Mouse (Mus musculus) hindbrain, embryonic 15.5 days (tissue): Measurements from ENCODE around the gene Tas2r138. TPM values are rescaled to one million over a fixed set of nuclear protein-coding genes. Genes with fewer than 3 reads are reported as not detected.
"Not testable (repeated sequence)": the region's sequence is repeated elsewhere in the genome, so short reads cannot be mapped to it uniquely, and the experiment has no call there.

Source experiments
- ATAC-seq: fragments of 200-750 bp; cut with Nextera tagmentation; 2 replicates; pipeline ENCODE4 v1.8.0; 2017; ENCODE audit warnings: low read depth, moderate number of reproducible peaks, moderate TSS enrichment; ENCODE audit not compliant: low FRiP score
- H3K27ac ChIP-seq: fragments of 300-500 bp; sonication (generic); replicated peaks from 2 replicates; pipeline ENCODE4 v1.5.1; 2015; ENCODE audit warnings: mild to moderate bottlenecking, inconsistent platforms
- H3K27me3 ChIP-seq: fragments of 300-500 bp; sonication (generic); 2 replicates; pipeline ENCODE4 v1.6.1; 2015; ENCODE audit warnings: control low read depth, inconsistent platforms
- H3K36me3 ChIP-seq: fragments of 300-500 bp; sonication (generic); 2 replicates; pipeline ENCODE4 v1.6.1; 2015; ENCODE audit warnings: control low read depth, inconsistent platforms
- H3K4me1 ChIP-seq: fragments of 300-500 bp; sonication (generic); replicated peaks from 2 replicates; pipeline ENCODE4 v1.6.1; 2015; ENCODE audit warnings: control low read depth, inconsistent platforms
- H3K4me2 ChIP-seq: fragments of 300-500 bp; sonication (generic); 2 replicates; pipeline ENCODE4 v1.6.1; 2015; ENCODE audit warnings: moderate library complexity, mild to moderate bottlenecking, inconsistent platforms
- H3K4me3 ChIP-seq: fragments of 300-500 bp; sonication (generic); 2 replicates; pipeline ENCODE4 v1.5.1; 2015; ENCODE audit warnings: mild to moderate bottlenecking, inconsistent platforms
- H3K9ac ChIP-seq: fragments of 300-500 bp; sonication (generic); 2 replicates; pipeline ENCODE4 v1.6.1; 2015; ENCODE audit warnings: inconsistent platforms
- H3K9me3 ChIP-seq: fragments of 300-500 bp; sonication (generic); 2 replicates; pipeline ENCODE4 v1.6.1; 2016; ENCODE audit warnings: control low read depth, inconsistent platforms
- WGBS: fragments of 180-500 bp; shearing (Covaris S2); methylation state at CpG from one replicate; pipeline ENCODE4 v1.1.7; 2015; 5-methylcytosine and 5-hydroxymethylcytosine counted together
- polyA plus RNA-seq: library from polyadenylated mRNA; unstranded; fragments of >200 nt; fragmentation: Nextera tagmentation; extraction: Ambion mirVana; gene quantifications from 2 replicates; pipeline ENCODE4 v1.2.1, GENCODE M21; 2015

Tas2r138 gene
- polyA plus RNA-seq, 1 experiment from 2014 or later = not detected

DNA sequence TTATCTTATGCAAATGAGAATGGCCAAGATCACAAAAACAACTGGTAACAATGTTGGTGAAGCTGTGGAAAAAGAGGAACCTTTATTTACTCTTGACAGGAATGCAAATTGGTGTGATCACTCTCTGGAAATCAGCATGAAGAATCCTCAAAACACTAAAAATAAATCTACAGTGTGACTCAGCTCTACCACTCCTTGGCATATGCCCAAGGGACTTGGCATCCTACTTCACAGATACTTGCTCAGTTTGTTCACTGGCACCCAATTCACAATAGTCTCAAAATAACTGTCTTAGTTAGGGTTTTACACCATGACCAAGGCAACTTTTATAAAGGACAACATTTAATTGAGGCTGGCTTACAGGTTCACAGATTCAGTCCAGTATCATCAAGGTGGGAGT, 5.7 kb downstream of the Tas2r138 start:
- no peaks in the 10 kb centered on the region for H3K27me3 ChIP-seq
- no peaks in the 10 kb centered on the region for H3K36me3 ChIP-seq
- H3K9me3 ChIP-seq = no peaks in the 10 kb centered on the region
- no peak overlapping the region for H3K9ac ChIP-seq
- H3K27ac ChIP-seq = no peak overlapping the region
- no peak overlapping the region for H3K4me2 ChIP-seq
- ATAC-seq = no peak
- no peak overlapping the region for H3K4me3 ChIP-seq
- H3K4me1 ChIP-seq = no peaks in the 10 kb centered on the region

DNA sequence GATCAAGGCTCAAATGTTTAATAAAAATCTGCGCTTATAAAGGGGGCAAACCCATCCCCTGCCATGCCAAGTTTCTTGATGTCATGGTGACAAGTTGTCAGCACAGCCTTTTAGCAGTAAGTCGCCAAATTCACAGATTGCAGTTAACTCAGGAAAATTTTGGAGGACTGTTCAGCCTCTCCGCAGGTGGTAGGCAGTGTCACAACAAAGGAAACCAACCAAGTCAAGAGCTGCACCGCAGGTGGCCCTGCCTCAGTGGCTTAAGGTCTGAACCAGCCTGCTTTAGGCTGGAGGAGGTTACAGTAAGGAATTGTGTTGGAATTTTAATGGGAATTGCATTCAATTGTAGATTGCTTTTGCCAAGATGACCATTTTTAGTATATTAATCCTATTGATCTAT, 14.6 kb downstream of the Tas2r138 start:
- H3K27me3 ChIP-seq, H3K27ac ChIP-seq, ATAC-seq, H3K9ac ChIP-seq, H3K4me3 ChIP-seq, H3K36me3 ChIP-seq, H3K4me2 ChIP-seq, H3K9me3 ChIP-seq, H3K4me1 ChIP-seq: not testable (repeated sequence)
- WGBS = 36% methylated on average over 4 of the region's 4 CpGs

DNA sequence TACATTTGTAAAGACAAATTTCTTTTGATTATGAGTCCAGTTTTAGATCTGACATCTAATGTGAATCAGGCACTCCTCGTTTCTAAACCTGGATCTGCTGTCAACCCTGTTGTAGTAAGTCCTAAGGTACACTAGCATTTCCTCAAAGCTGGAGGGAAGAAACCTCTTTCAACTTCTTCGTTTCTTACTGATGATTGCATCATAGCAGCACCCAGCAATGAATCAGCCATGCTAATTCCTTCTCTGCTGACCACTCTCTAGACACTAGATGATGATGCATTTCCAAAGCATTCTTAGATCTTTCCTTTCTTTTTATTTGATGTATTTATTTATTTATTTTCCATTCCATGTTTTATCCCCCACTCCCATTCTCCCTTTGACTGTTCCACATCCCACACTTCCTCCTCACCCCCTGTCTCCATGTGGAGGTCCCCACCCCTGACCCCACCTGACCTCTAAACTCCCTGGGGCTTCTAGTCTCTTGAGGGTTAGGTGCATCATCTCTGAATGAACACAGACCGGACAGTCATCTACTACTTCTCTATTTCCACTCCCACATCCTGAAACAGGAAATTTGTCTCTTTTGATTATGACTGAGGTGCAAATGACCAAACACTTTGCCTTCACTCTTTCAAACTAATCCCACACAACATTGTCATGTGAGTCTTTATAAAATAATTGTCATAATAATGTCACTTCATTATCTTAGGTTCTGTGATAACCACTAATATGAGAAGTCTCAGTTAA, 18.1 kb downstream of the Tas2r138 start:
- no peaks in the 10 kb centered on the region for H3K27me3 ChIP-seq
- H3K27ac ChIP-seq = no peak overlapping the region
- H3K4me2 ChIP-seq = no peak overlapping the region
- ATAC-seq = no peak
- no peak overlapping the region for H3K9ac ChIP-seq
- no peaks in the 10 kb centered on the region for H3K9me3 ChIP-seq
- WGBS = 76% methylated on average over 3 of the region's 3 CpGs
- no peak overlapping the region for H3K4me3 ChIP-seq
- H3K36me3 ChIP-seq = no peaks in the 10 kb centered on the region
- no peaks in the 10 kb centered on the region for H3K4me1 ChIP-seq

DNA sequence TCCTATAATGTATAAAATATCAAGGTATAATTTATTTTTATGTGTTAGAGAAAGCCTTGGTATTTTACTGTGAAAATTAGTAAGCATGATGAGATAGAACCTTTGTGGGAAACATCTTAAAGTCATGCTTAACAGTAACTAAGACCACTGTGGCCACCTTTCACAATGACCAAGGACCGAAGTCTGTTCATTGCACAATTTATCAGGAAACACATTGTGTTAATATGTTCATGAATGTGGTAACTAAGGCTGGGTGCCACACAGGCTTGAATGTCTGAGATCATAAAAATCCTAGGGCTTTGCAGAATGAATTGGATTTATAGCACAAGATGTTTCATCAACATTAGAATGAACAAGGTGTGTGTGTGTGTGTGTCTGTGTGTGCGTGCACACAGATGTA, 24.8 kb downstream of the Tas2r138 start:
- Histone ChIP-seq H3K36me3 (no peaks in the 10 kb centered on the region), H3K4me1 (no peaks in the 10 kb centered on the region), H3K27me3 (no peaks in the 10 kb centered on the region), H3K27ac (no peak overlapping the region), H3K4me2 (no peak overlapping the region), H3K9me3 (no peaks in the 10 kb centered on the region), H3K4me3 (no peak overlapping the region), H3K9ac (no peak overlapping the region)
- ATAC-seq = no peak
- WGBS = 94% methylated on average over 2 of the region's 2 CpGs

DNA sequence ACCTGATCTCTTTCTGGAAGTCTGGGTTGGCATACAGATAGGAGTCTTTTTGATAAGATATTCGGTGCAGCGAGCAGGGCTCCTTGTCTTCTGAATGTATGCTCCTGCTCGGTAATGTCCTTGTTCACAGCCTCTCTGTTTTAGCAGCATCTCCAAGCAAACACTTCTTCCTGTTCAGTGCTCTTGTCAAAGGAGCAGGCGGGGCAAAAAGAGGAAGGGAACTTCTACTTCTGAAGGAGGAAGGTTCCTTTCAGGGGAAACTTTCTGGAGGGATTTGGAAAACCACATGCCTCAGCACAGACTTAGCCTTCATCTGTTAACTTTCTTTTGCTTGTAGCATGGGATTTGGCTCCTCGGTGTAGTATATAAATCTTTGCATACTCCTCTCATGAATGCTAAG, 27.5 kb downstream of the Tas2r138 start, which contains the start of gene Clec5a:
Clec5a (minus strand) TSS at position 177 of the 400 bp plus-strand sequence.
- H3K27ac ChIP-seq = no peak within 1 kb of the TSS
- no peaks in the 10 kb centered on the region for H3K36me3 ChIP-seq
- H3K4me3 ChIP-seq = no peak within 1 kb of the TSS
- H3K4me2 ChIP-seq = no peak within 1 kb of the TSS
- ATAC-seq = no peak
- H3K9me3 ChIP-seq = no peaks in the 10 kb centered on the region
- 86% methylated on average over 5 of the region's 5 CpGs for WGBS
- H3K27me3 ChIP-seq = no peaks in the 10 kb centered on the region
- H3K4me1 ChIP-seq = no peaks in the 10 kb centered on the region
- no peak within 1 kb of the TSS for H3K9ac ChIP-seq

DNA sequence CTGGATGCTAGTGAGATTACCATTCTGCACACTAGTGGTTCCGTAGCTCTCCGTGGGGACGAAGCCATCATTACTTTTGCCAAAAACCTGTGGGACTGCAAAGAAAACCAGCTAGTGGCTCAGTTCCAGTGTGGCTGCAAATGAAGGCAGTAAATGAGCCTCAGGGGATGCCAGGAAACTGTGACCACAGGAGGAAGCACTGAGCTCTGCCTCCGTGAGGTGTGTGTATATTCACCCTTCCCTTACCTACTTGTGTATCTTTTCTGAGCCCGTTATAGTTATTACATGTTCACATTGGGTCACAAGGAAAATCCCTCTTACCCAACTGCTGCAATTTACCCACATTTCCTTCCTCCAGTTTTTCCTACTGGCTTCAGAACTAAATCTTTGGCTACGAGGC, 28.8 kb downstream of the Tas2r138 start:
- no peak overlapping the region for H3K27ac ChIP-seq
- no peaks in the 10 kb centered on the region for H3K27me3 ChIP-seq
- WGBS = 84% methylated on average over 6 of the region's 6 CpGs
- H3K9ac ChIP-seq = no peak overlapping the region
- no peaks in the 10 kb centered on the region for H3K36me3 ChIP-seq
- no peak for ATAC-seq
- H3K4me1 ChIP-seq = no peaks in the 10 kb centered on the region
- H3K4me2 ChIP-seq = no peak overlapping the region
- H3K4me3 ChIP-seq = no peak overlapping the region
- H3K9me3 ChIP-seq = no peaks in the 10 kb centered on the region

DNA sequence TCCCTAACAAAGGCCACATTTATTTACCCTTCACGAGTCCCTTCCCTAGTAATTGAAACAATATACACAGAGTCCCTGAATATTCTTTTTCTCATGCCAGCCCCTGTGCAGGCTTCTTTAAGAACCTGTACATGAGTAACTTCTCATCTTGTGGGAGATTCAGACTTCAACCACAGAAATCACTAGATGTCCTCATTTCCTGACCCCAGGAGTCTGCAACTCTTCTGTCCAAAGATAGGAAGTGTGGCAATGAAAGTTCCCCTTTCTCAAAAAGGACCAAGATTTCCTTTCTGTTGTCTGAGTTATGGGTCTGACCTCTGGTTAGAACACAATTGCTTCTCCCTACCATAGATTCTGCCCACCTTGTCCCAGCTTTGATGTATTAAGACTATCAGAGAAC, 36.8 kb downstream of the Tas2r138 start:
- ATAC-seq = no peak
- 92% methylated on average over 1 of the region's 1 CpGs for WGBS

DNA sequence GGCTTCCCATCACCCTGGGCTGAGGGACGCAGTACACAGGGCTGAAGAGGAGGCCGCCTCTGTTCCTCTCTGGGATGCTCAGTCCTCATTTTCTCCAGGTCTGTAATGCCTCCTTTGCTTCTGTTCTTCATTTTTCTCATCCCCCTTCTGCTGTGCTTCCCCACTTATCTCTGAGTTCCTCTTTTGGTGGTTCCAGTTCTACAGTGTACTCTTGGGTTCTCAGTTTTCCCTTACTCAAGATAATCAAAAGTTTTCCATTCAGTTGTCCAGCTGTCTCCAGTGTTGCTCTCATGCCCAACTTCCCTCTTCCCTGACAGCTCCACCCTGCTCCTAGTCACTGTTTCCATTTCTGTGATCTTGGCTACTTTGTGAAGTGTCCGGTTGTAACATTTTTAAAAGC, 39.5 kb downstream of the Tas2r138 start:
- 90% methylated on average over 3 of the region's 3 CpGs for WGBS
- no peaks in the 10 kb centered on the region for H3K27me3 ChIP-seq
- H3K4me3 ChIP-seq = no peak overlapping the region
- no peak overlapping the region for H3K9ac ChIP-seq
- H3K27ac ChIP-seq = no peak overlapping the region
- no peaks in the 10 kb centered on the region for H3K9me3 ChIP-seq
- H3K4me2 ChIP-seq = no peak overlapping the region
- ATAC-seq = no peak
- no peaks in the 10 kb centered on the region for H3K36me3 ChIP-seq
- no peaks in the 10 kb centered on the region for H3K4me1 ChIP-seq

More for the DNA sequence above, 36.8 kb downstream of the Tas2r138 start:
- H3K27me3 ChIP-seq = no peaks in the 10 kb centered on the region
- H3K4me3 ChIP-seq = no peak overlapping the region
- H3K9ac ChIP-seq = no peak overlapping the region
- no peak overlapping the region for H3K4me2 ChIP-seq
- H3K9me3 ChIP-seq = no peaks in the 10 kb centered on the region
- no peak overlapping the region for H3K27ac ChIP-seq
- H3K4me1 ChIP-seq = no peaks in the 10 kb centered on the region
- H3K36me3 ChIP-seq = no peaks in the 10 kb centered on the region

DNA sequence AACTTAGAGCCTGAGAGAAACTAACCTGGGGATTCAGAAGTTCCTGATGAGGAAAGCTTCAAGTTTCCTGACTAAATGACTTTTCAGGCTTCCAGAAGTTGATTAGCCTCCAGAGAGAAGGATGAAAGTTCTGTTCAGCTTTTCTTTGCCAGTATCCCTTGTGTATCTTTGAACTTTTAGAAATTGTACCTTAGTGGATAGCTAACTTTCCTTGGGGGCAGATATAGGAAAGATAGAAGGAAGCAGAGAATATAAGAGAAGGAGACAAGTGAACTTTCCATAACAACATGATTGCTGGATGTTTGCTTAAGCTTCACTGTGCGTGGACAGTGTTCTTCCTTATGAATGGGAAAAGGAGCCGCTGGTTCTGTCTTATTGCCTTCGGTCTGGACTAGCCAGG, 43.9 kb downstream of the Tas2r138 start, which contains the start of gene Olfr460:
Olfr460 (plus strand) TSS at position 301 of the 400 bp plus-strand sequence.
- no peak for ATAC-seq
- no peaks in the 10 kb centered on the region for H3K4me1 ChIP-seq
- no peaks in the 10 kb centered on the region for H3K36me3 ChIP-seq
- 91% methylated on average over 3 of the region's 3 CpGs for WGBS
- no peaks in the 10 kb centered on the region for H3K27me3 ChIP-seq
- no peak within 1 kb of the TSS for H3K9ac ChIP-seq
- no peak within 1 kb of the TSS for H3K4me2 ChIP-seq
- H3K4me3 ChIP-seq = no peak within 1 kb of the TSS
- H3K27ac ChIP-seq = no peak within 1 kb of the TSS
- H3K9me3 ChIP-seq = no peaks in the 10 kb centered on the region

Other genes starting within 250 kb of the Tas2r138 start
- gene E330009J07Rik, start 177.2 kb downstream of the Tas2r138 start, polyA plus RNA-seq = 15.9 and 16.9 TPM in 2 replicates
- 0.18 and 0.33 TPM in 2 replicates for gene Wee2, start 174.2 kb downstream of the Tas2r138 start, polyA plus RNA-seq
- gene Ssbp1, start 142.0 kb downstream of the Tas2r138 start, polyA plus RNA-seq = 96.6 and 103 TPM in 2 replicates
- not detected in 2 replicates for gene Tas2r137, start 122.1 kb downstream of the Tas2r138 start, polyA plus RNA-seq
- 0.14 TPM in 1 of 2 replicates, not detected in the other for gene Tas2r108, start 119.8 kb downstream of the Tas2r138 start, polyA plus RNA-seq
- gene Prss37, start 93.8 kb downstream of the Tas2r138 start, polyA plus RNA-seq = not detected in 2 replicates
- gene Olfr461, start 58.3 kb downstream of the Tas2r138 start, polyA plus RNA-seq = 0.10 and 0.21 TPM in 2 replicates
- not detected in 2 replicates for gene Olfr460, start 43.8 kb downstream of the Tas2r138 start, polyA plus RNA-seq
- 0.27 and 0.59 TPM in 2 replicates for gene Clec5a, start 27.5 kb downstream of the Tas2r138 start, polyA plus RNA-seq
- 0.13 and 0.16 TPM in 2 replicates for gene Mgam, start 15.5 kb upstream of the Tas2r138 start, polyA plus RNA-seq